ENCODE assay signal across 18 mouse cellular contexts in genomic region chr12:99345323-99345722, GRCm38 (mm10).
DNase-seq lines count a peak whose midpoint lies in the region; ATAC-seq lines count a peak whose summit lies in the region.
"Had no signal": no experiment of that assay in that cellular context is flagged by ENCODE, and none has a peak within 500 bp of the region (broad histone marks: within the 10 kb centered on the region; RNA-seq: fewer than 3 reads in every experiment).

No protein-coding gene starts in this region.

- peaks cover 78% of the 10 kb centered on the region for H3K4me1 ChIP-seq in heart, embryonic 13.5 days
- peaks cover 91% of the 10 kb centered on the region for H3K4me1 ChIP-seq in midbrain, embryonic 10.5 days
- H3K4me1 ChIP-seq in midbrain, embryonic 16.5 days (ENCODE audit: control insufficient read depth, insufficient read depth, low read length), result peaks cover 30% of the 10 kb centered on the region

- H3K4me3 ChIP-seq in heart, embryonic 13.5 days, result no peak overlapping the region
- no peak overlapping the region for H3K4me3 ChIP-seq in midbrain, embryonic 10.5 days
- no peak overlapping the region for H3K4me3 ChIP-seq in midbrain, embryonic 16.5 days (ENCODE audit: low read depth, low read length)
- H3K4me3 ChIP-seq: liver, embryonic 12.5 days; midbrain, embryonic 13.5 days had no signal

- no peaks in the 10 kb centered on the region for H3K9me3 ChIP-seq in heart, embryonic 13.5 days
- no peaks in the 10 kb centered on the region for H3K9me3 ChIP-seq in midbrain, embryonic 10.5 days (replicated peaks)
- no peaks in the 10 kb centered on the region for H3K9me3 ChIP-seq in midbrain, embryonic 16.5 days (replicated peaks; ENCODE audit: control insufficient read depth, low read length, poor library complexity, severe bottlenecking)
- H3K9me3 ChIP-seq: liver, embryonic 12.5 days; midbrain, embryonic 13.5 days had no signal

- H3K36me3 ChIP-seq in heart, embryonic 13.5 days, result peaks cover 17% of the 10 kb centered on the region
- H3K36me3 ChIP-seq in midbrain, embryonic 10.5 days, result peaks cover 10% of the 10 kb centered on the region
- H3K36me3 ChIP-seq in midbrain, embryonic 16.5 days (ENCODE audit: control insufficient read depth, insufficient read depth, low read length), result no peaks in the 10 kb centered on the region
- H3K36me3 ChIP-seq: midbrain, embryonic 13.5 days had no signal

- H3K4me2 ChIP-seq in heart, embryonic 13.5 days, result no peak overlapping the region
- H3K4me2 ChIP-seq in midbrain, embryonic 16.5 days (ENCODE audit: low read length), result no peak overlapping the region
- H3K4me2 ChIP-seq: hindbrain, embryonic 14.5 days; liver, embryonic 12.5 days; lung, embryonic 14.5 days; midbrain, embryonic 13.5 days had no signal

- 78% methylated on average over 4 of the region's 4 CpGs for WGBS in heart, embryonic 13.5 days
- WGBS in midbrain, embryonic 10.5 days, result 84% methylated on average over 4 of the region's 4 CpGs
- WGBS in midbrain, embryonic 16.5 days, result 73% methylated on average over 4 of the region's 4 CpGs

- peak; percentile 80 for DNase-seq in cerebellum, adult 11-12 months
- DNase-seq in cerebellum, adult 8-10 months, result no peak
- no peak for DNase-seq in heart, postnatal 36 days
- no peak for DNase-seq in midbrain, embryonic 10.5 days (ENCODE audit: low spot score)
- peak; percentile 53 for DNase-seq in cerebellum, postnatal 36 days
- DNase-seq in thymus, postnatal 14 days, result no peak
- DNase-seq: embryo, embryonic 11 days; forebrain, postnatal 0 days; heart, adult 18-20 months; kidney, postnatal 14 days; lung, embryonic 14.5 days had no signal

- intact Hi-C loops in heart, postnatal 36 days (cut with DNase I), result no loop called here

- peak overlapping the region; percentile 59 for H3K27ac ChIP-seq in heart, embryonic 13.5 days (replicated peaks)
- peak overlapping the region; percentile 49; the same call in 1 of the 2 replicates for H3K27ac ChIP-seq in midbrain, embryonic 10.5 days (replicated peaks)
- H3K27ac ChIP-seq in midbrain, embryonic 16.5 days (ENCODE audit: low read length), result no peak overlapping the region
- H3K27ac ChIP-seq: hindbrain, embryonic 14.5 days; liver, embryonic 12.5 days; midbrain, embryonic 13.5 days had no signal

- no peak overlapping the region for H3K9ac ChIP-seq in heart, embryonic 13.5 days
- no peak overlapping the region for H3K9ac ChIP-seq in midbrain, embryonic 16.5 days (ENCODE audit: low read depth, low read length)
- H3K9ac ChIP-seq: forebrain, postnatal 0 days; hindbrain, embryonic 14.5 days; liver, embryonic 12.5 days; lung, embryonic 14.5 days; midbrain, embryonic 13.5 days had no signal

- H3K27me3 ChIP-seq in heart, embryonic 13.5 days (replicated peaks), result no peaks in the 10 kb centered on the region
- H3K27me3 ChIP-seq in midbrain, embryonic 10.5 days (ENCODE audit: low read depth, poor library complexity, severe bottlenecking), result no peaks in the 10 kb centered on the region
- no peaks in the 10 kb centered on the region for H3K27me3 ChIP-seq in midbrain, embryonic 16.5 days (ENCODE audit: control insufficient read depth, insufficient read depth, low read depth, low read length)
- H3K27me3 ChIP-seq: CH12.LX; liver, embryonic 12.5 days; midbrain, embryonic 13.5 days had no signal

- no peak for ATAC-seq in heart, embryonic 13.5 days (ENCODE audit: extremely low read depth, insufficient number of reproducible peaks, low FRiP score, low TSS enrichment)
- ATAC-seq in midbrain, embryonic 16.5 days, result no peak
- ATAC-seq: forebrain, postnatal 0 days; intestine, embryonic 16.5 days; liver, embryonic 12.5 days; midbrain, embryonic 13.5 days had no signal

Comparison
In these comparisons a context has a peak if more than half of its experiments do, and no peak if none do; other contexts are left out.
1. DNase-seq: peak in cerebellum, adult 11-12 months (single experiment) and cerebellum, postnatal 36 days (2 of 2); none in cerebellum, adult 8-10 months (single experiment), heart, postnatal 36 days (0 of 2), midbrain, embryonic 10.5 days (single experiment) and thymus, postnatal 14 days (single experiment).